In the genomic region with DNA sequence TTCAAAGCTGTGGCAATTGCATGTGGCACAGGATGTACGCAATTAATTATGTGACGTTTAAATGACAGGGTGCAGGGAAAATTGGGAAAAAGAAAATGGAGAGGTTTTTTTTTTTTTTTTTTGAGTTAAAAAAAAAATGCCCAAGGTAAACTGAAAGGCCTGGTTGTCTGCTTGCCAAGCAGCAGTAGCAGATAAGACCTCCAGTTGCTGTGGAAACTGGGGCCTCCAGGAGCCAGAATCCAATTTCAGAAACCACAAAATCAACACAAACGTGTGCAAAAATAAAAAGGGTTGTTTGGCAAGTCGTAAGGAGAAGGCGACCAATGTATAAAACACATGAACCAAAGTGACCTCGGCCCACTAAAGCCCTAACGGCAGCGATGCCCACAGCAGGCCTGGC, we compare ENCODE assay signal across 15 mouse cellular contexts.
A peak's percentile ranks its signal among the peaks of the same experiment; 100 is the strongest.
DNase-seq lines count a peak whose midpoint lies in the region; ATAC-seq and TF ChIP-seq lines count a peak whose summit lies in the region.
"Had no signal": no experiment of that assay in that cellular context is flagged by ENCODE, and none has a peak within 500 bp of the region (broad histone marks: within the 10 kb centered on the region; RNA-seq: fewer than 3 reads in every experiment).

No protein-coding gene starts in this region.

- peak overlapping the region; percentile 3; the same call in 1 of the 2 replicates for H3K4me2 ChIP-seq in embryonic facial prominence, embryonic 13.5 days
- no peak overlapping the region for H3K4me2 ChIP-seq in stomach, postnatal 0 days (replicated peaks; ENCODE audit: low read depth)
- H3K4me2 ChIP-seq: embryonic facial prominence, embryonic 12.5 days; liver, embryonic 15.5 days had no signal

- H3K4me3 ChIP-seq in embryonic facial prominence, embryonic 13.5 days = no peak overlapping the region
- H3K4me3 ChIP-seq in embryonic facial prominence, embryonic 10.5 days = no peak overlapping the region
- H3K4me3 ChIP-seq in lung, adult 2 months (replicated peaks; ENCODE audit: extremely low read depth, low read depth, low read length) = no peak overlapping the region
- no peak overlapping the region for H3K4me3 ChIP-seq in stomach, postnatal 0 days (ENCODE audit: low read depth, low read length)
- H3K4me3 ChIP-seq: embryonic facial prominence, embryonic 12.5 days; liver, embryonic 15.5 days had no signal

- H3K36me3 ChIP-seq in embryonic facial prominence, embryonic 13.5 days = no peaks in the 10 kb centered on the region
- no peaks in the 10 kb centered on the region for H3K36me3 ChIP-seq in embryonic facial prominence, embryonic 10.5 days (replicated peaks)
- H3K36me3 ChIP-seq in stomach, postnatal 0 days (ENCODE audit: control insufficient read depth, insufficient read depth, low read length) = no peaks in the 10 kb centered on the region
- H3K36me3 ChIP-seq: embryonic facial prominence, embryonic 12.5 days; liver, embryonic 15.5 days had no signal

- DNase-seq in embryonic facial prominence, embryonic 10.5 days (ENCODE audit: low spot score) = no peak
- DNase-seq in ovary, adult 18-20 months (ENCODE audit: low spot score) = peak; percentile 5
- no peak for DNase-seq in ovary, postnatal 10 days (ENCODE audit: low spot score)
- peak; percentile 3 for DNase-seq in lung, adult 2 months
- DNase-seq in stomach, postnatal 0 days (ENCODE audit: low spot score) = peak; percentile 49
- no peak for DNase-seq in cerebellum, adult 8-10 months
- DNase-seq: B cell, adult 2 months; cerebellum, adult 9-10 months; forebrain, postnatal 0 days; heart, postnatal 36 days had no signal

- WGBS in embryonic facial prominence, embryonic 13.5 days = 53% methylated on average over 8 of the region's 8 CpGs
- WGBS in embryonic facial prominence, embryonic 10.5 days = 70% methylated on average over 8 of the region's 8 CpGs
- WGBS in lung, adult 2 months = 52% methylated on average over 8 of the region's 8 CpGs
- 61% methylated on average over 8 of the region's 8 CpGs for WGBS in stomach, postnatal 0 days

- no peak for ATAC-seq in embryonic facial prominence, embryonic 13.5 days (ENCODE audit: insufficient number of reproducible peaks, insufficient read depth, low FRiP score, low TSS enrichment, low read depth)
- peak; percentile 47; the same call in 1 of the 2 replicates for ATAC-seq in stomach, postnatal 0 days (ENCODE audit: low FRiP score, low TSS enrichment)
- ATAC-seq in inflammation-experienced regulatory T-cells, adult 6 months = no peak
- ATAC-seq: forebrain, postnatal 0 days; intestine, embryonic 16.5 days had no signal

- no peaks in the 10 kb centered on the region for H3K9me3 ChIP-seq in embryonic facial prominence, embryonic 13.5 days
- no peaks in the 10 kb centered on the region for H3K9me3 ChIP-seq in embryonic facial prominence, embryonic 10.5 days
- H3K9me3 ChIP-seq in stomach, postnatal 0 days (ENCODE audit: control insufficient read depth, low read length) = no peaks in the 10 kb centered on the region
- H3K9me3 ChIP-seq: embryonic facial prominence, embryonic 12.5 days; liver, embryonic 15.5 days had no signal

- TF ChIP-seq CTCF in lung, adult 2 months (IDR thresholded peaks at IDR 0.05; ENCODE audit: insufficient read depth, low read length) = no peak
- no peak for TF ChIP-seq CTCF in stomach, postnatal 0 days (IDR thresholded peaks at IDR 0.05; ENCODE audit: low read depth)

- peaks cover 14% of the 10 kb centered on the region for H3K4me1 ChIP-seq in embryonic facial prominence, embryonic 13.5 days
- H3K4me1 ChIP-seq in embryonic facial prominence, embryonic 10.5 days = peaks cover 29% of the 10 kb centered on the region
- H3K4me1 ChIP-seq in lung, adult 2 months (ENCODE audit: control insufficient read depth, insufficient read depth, low read length) = no peaks in the 10 kb centered on the region
- no peaks in the 10 kb centered on the region for H3K4me1 ChIP-seq in stomach, postnatal 0 days (replicated peaks; ENCODE audit: control insufficient read depth, insufficient read depth)
- H3K4me1 ChIP-seq: liver, embryonic 15.5 days had no signal

- H3K27ac ChIP-seq in embryonic facial prominence, embryonic 13.5 days = no peak overlapping the region; the same call in 1 of the 2 replicates
- H3K27ac ChIP-seq in embryonic facial prominence, embryonic 10.5 days (replicated peaks) = no peak overlapping the region
- no peak overlapping the region for H3K27ac ChIP-seq in stomach, postnatal 0 days (replicated peaks)
- H3K27ac ChIP-seq: embryonic facial prominence, embryonic 12.5 days; liver, embryonic 15.5 days had no signal

- H3K27me3 ChIP-seq in embryonic facial prominence, embryonic 13.5 days = no peaks in the 10 kb centered on the region; the same call in 1 of the 2 replicates
- H3K27me3 ChIP-seq in embryonic facial prominence, embryonic 10.5 days (replicated peaks; ENCODE audit: low read depth, poor library complexity, severe bottlenecking) = no peaks in the 10 kb centered on the region
- H3K27me3 ChIP-seq in stomach, postnatal 0 days (ENCODE audit: control insufficient read depth, insufficient read depth, low read length) = no peaks in the 10 kb centered on the region
- H3K27me3 ChIP-seq: embryonic facial prominence, embryonic 12.5 days; liver, embryonic 15.5 days had no signal

- TF ChIP-seq POLR2A in lung, adult 2 months (IDR thresholded peaks at IDR 0.05; ENCODE audit: borderline replicate concordance, extremely low read depth, low read depth, low read length) = no peak

- no peak for TF ChIP-seq EP300 in stomach, postnatal 0 days (optimal IDR thresholded peaks at IDR 0.05)

- no peak overlapping the region for H3K9ac ChIP-seq in embryonic facial prominence, embryonic 13.5 days
- no peak overlapping the region for H3K9ac ChIP-seq in stomach, postnatal 0 days (ENCODE audit: low read length)
- H3K9ac ChIP-seq: embryonic facial prominence, embryonic 12.5 days; forebrain, postnatal 0 days; liver, embryonic 15.5 days had no signal

Comparison
In these comparisons a context has a peak if more than half of its experiments do, and no peak if none do; other contexts are left out.
1. DNase-seq: peak in ovary, adult 18-20 months (single experiment), lung, adult 2 months (single experiment) and stomach, postnatal 0 days (single experiment); none in embryonic facial prominence, embryonic 10.5 days (single experiment), ovary, postnatal 10 days (single experiment) and cerebellum, adult 8-10 months (single experiment).